Mouse (Mus musculus): ENCODE measurements at regions not wholly inside any gene's neighbourhood (a gene's known extent, or its start where the extent isn't known, plus 50 kb on each side); places are given as distances from the start of the nearest gene placed in this dataset.

GRCm38 (mm10) chr2:50815541-50815940 is 333.4 kb downstream of the Rnd3 start:
- ATAC-seq (ENCODE audit: insufficient number of reproducible peaks, insufficient read depth, low FRiP score, low read depth): no peak
- H3K9me3 ChIP-seq (ENCODE audit: control insufficient read depth, low read depth, low read length): no peaks in the 10 kb centered on the region
- H3K27ac ChIP-seq (ENCODE audit: low read length): no peak overlapping the region
- H3K36me3 ChIP-seq (ENCODE audit: control insufficient read depth, insufficient read depth, low read length): no peaks in the 10 kb centered on the region
- WGBS: 20% methylated on average over 3 of the region's 3 CpGs
- no peak overlapping the region for H3K9ac ChIP-seq (replicated peaks; ENCODE audit: low read depth, low read length)
- H3K4me2 ChIP-seq (replicated peaks; ENCODE audit: low read depth, low read length): no peak overlapping the region
- 0 out of 2 replicates have a peak, but pooled peaks cover 7% of the 10 kb centered on the region for H3K4me1 ChIP-seq (ENCODE audit: control insufficient read depth, insufficient read depth, low read length)
- H3K4me3 ChIP-seq (ENCODE audit: low read depth, low read length): no peak overlapping the region
- no peaks in the 10 kb centered on the region for H3K27me3 ChIP-seq (ENCODE audit: control insufficient read depth, insufficient read depth, low read length)

GRCm38 (mm10) chr2:50813568-50814461 is 335.1 kb downstream of the Rnd3 start:
- 0 out of 2 replicates have a peak, but pooled peaks cover 9% of the 10 kb centered on the region for H3K4me1 ChIP-seq (ENCODE audit: control insufficient read depth, insufficient read depth, low read length)
- ATAC-seq (ENCODE audit: insufficient number of reproducible peaks, insufficient read depth, low FRiP score, low read depth): no peak
- H3K4me3 ChIP-seq (ENCODE audit: low read depth, low read length): no peak overlapping the region
- H3K36me3 ChIP-seq (ENCODE audit: control insufficient read depth, insufficient read depth, low read length): no peaks in the 10 kb centered on the region
- no peak overlapping the region for H3K4me2 ChIP-seq (replicated peaks; ENCODE audit: low read depth, low read length)
- H3K9me3 ChIP-seq (ENCODE audit: control insufficient read depth, low read depth, low read length): no peaks in the 10 kb centered on the region
- 78% methylated on average over 9 of the region's 9 CpGs for WGBS
- H3K9ac ChIP-seq (replicated peaks; ENCODE audit: low read depth, low read length): no peak overlapping the region
- H3K27me3 ChIP-seq (ENCODE audit: control insufficient read depth, insufficient read depth, low read length): no peaks in the 10 kb centered on the region
- no peak overlapping the region for H3K27ac ChIP-seq (ENCODE audit: low read length)

GRCm38 (mm10) chr2:50812296-50812695 is 336.6 kb downstream of the Rnd3 start:
- H3K27ac ChIP-seq (ENCODE audit: low read length): no peak overlapping the region
- H3K27me3 ChIP-seq (ENCODE audit: control insufficient read depth, insufficient read depth, low read length): no peaks in the 10 kb centered on the region
- H3K9me3 ChIP-seq (ENCODE audit: control insufficient read depth, low read depth, low read length): no peaks in the 10 kb centered on the region
- no peak overlapping the region for H3K4me2 ChIP-seq (replicated peaks; ENCODE audit: low read depth, low read length)
- no peak overlapping the region for H3K4me3 ChIP-seq (ENCODE audit: low read depth, low read length)
- H3K36me3 ChIP-seq (ENCODE audit: control insufficient read depth, insufficient read depth, low read length): no peaks in the 10 kb centered on the region
- no peak overlapping the region for H3K9ac ChIP-seq (replicated peaks; ENCODE audit: low read depth, low read length)
- H3K4me1 ChIP-seq (ENCODE audit: control insufficient read depth, insufficient read depth, low read length): 0 out of 2 replicates have a peak, but pooled peaks cover 9% of the 10 kb centered on the region
- WGBS: 44% methylated on average over 4 of the region's 4 CpGs
- ATAC-seq (ENCODE audit: insufficient number of reproducible peaks, insufficient read depth, low FRiP score, low read depth): no peak

GRCm38 (mm10) chr2:50810336-50811066 is 338.4 kb downstream of the Rnd3 start:
- Histone ChIP-seq H3K4me2 (replicated peaks; ENCODE audit: low read depth, low read length) (no peak overlapping the region), H3K4me3 (ENCODE audit: low read depth, low read length) (no peak overlapping the region), H3K27me3 (ENCODE audit: control insufficient read depth, insufficient read depth, low read length) (no peaks in the 10 kb centered on the region), H3K36me3 (ENCODE audit: control insufficient read depth, insufficient read depth, low read length) (no peaks in the 10 kb centered on the region), H3K27ac (ENCODE audit: low read length) (no peak overlapping the region), H3K9me3 (ENCODE audit: control insufficient read depth, low read depth, low read length) (no peaks in the 10 kb centered on the region), H3K9ac (replicated peaks; ENCODE audit: low read depth, low read length) (no peak overlapping the region), H3K4me1 (ENCODE audit: control insufficient read depth, insufficient read depth, low read length) (0 out of 2 replicates have a peak, but pooled peaks cover 7% of the 10 kb centered on the region)
- WGBS: 15% methylated on average over 5 of the region's 5 CpGs
- no peak for ATAC-seq (ENCODE audit: insufficient number of reproducible peaks, insufficient read depth, low FRiP score, low read depth)

- no peak overlapping the region for H3K27ac ChIP-seq (ENCODE audit: low read length)
- ATAC-seq (ENCODE audit: insufficient number of reproducible peaks, insufficient read depth, low FRiP score, low read depth): no peak
- no peaks in the 10 kb centered on the region for H3K36me3 ChIP-seq (ENCODE audit: control insufficient read depth, insufficient read depth, low read length)
- 79% methylated on average over 3 of the region's 3 CpGs for WGBS
- 0 out of 2 replicates have a peak, but pooled peaks cover 5% of the 10 kb centered on the region for H3K4me1 ChIP-seq (ENCODE audit: control insufficient read depth, insufficient read depth, low read length)
- H3K4me3 ChIP-seq (ENCODE audit: low read depth, low read length): no peak overlapping the region
- no peaks in the 10 kb centered on the region for H3K27me3 ChIP-seq (ENCODE audit: control insufficient read depth, insufficient read depth, low read length)
- no peak overlapping the region for H3K9ac ChIP-seq (replicated peaks; ENCODE audit: low read depth, low read length)
- H3K9me3 ChIP-seq (ENCODE audit: control insufficient read depth, low read depth, low read length): no peaks in the 10 kb centered on the region
- no peak overlapping the region for H3K4me2 ChIP-seq (replicated peaks; ENCODE audit: low read depth, low read length)
These were observed 339.1 kb downstream of the Rnd3 start for GRCm38 (mm10) chr2:50809823-50810222.

GRCm38 (mm10) chr2:50807162-50807960 is 341.6 kb downstream of the Rnd3 start:
- H3K9me3 ChIP-seq (ENCODE audit: control insufficient read depth, low read depth, low read length): no peaks in the 10 kb centered on the region
- no peak overlapping the region for H3K9ac ChIP-seq (replicated peaks; ENCODE audit: low read depth, low read length)
- no peaks in the 10 kb centered on the region for H3K36me3 ChIP-seq (ENCODE audit: control insufficient read depth, insufficient read depth, low read length)
- H3K4me3 ChIP-seq (ENCODE audit: low read depth, low read length): no peak overlapping the region
- no peak for ATAC-seq (ENCODE audit: insufficient number of reproducible peaks, insufficient read depth, low FRiP score, low read depth)
- 0 out of 2 replicates have a peak, but pooled peaks cover 5% of the 10 kb centered on the region for H3K4me1 ChIP-seq (ENCODE audit: control insufficient read depth, insufficient read depth, low read length)
- H3K27ac ChIP-seq (ENCODE audit: low read length): no peak overlapping the region
- H3K4me2 ChIP-seq (replicated peaks; ENCODE audit: low read depth, low read length): no peak overlapping the region
- 86% methylated on average over 6 of the region's 6 CpGs for WGBS
- no peaks in the 10 kb centered on the region for H3K27me3 ChIP-seq (ENCODE audit: control insufficient read depth, insufficient read depth, low read length)

- no peaks in the 10 kb centered on the region for H3K36me3 ChIP-seq (ENCODE audit: control insufficient read depth, insufficient read depth, low read length)
- no peak overlapping the region for H3K4me2 ChIP-seq (replicated peaks; ENCODE audit: low read depth, low read length)
- no peak overlapping the region for H3K27ac ChIP-seq (ENCODE audit: low read length)
- no peak for ATAC-seq (ENCODE audit: insufficient number of reproducible peaks, insufficient read depth, low FRiP score, low read depth)
- no peaks in the 10 kb centered on the region for H3K9me3 ChIP-seq (ENCODE audit: control insufficient read depth, low read depth, low read length)
- 0 out of 2 replicates have a peak, but pooled peaks cover 3% of the 10 kb centered on the region for H3K4me1 ChIP-seq (ENCODE audit: control insufficient read depth, insufficient read depth, low read length)
- no peak overlapping the region for H3K4me3 ChIP-seq (ENCODE audit: low read depth, low read length)
- 87% methylated on average over 3 of the region's 3 CpGs for WGBS
- H3K27me3 ChIP-seq (ENCODE audit: control insufficient read depth, insufficient read depth, low read length): no peaks in the 10 kb centered on the region
- no peak overlapping the region for H3K9ac ChIP-seq (replicated peaks; ENCODE audit: low read depth, low read length)
These were observed 343.3 kb downstream of the Rnd3 start for GRCm38 (mm10) chr2:50805645-50806044.

- H3K4me2 ChIP-seq (replicated peaks; ENCODE audit: low read depth, low read length): no peak overlapping the region
- no peak overlapping the region for H3K9ac ChIP-seq (replicated peaks; ENCODE audit: low read depth, low read length)
- H3K27ac ChIP-seq (ENCODE audit: low read length): no peak overlapping the region
- H3K9me3 ChIP-seq (ENCODE audit: control insufficient read depth, low read depth, low read length): no peaks in the 10 kb centered on the region
- no peaks in the 10 kb centered on the region for H3K36me3 ChIP-seq (ENCODE audit: control insufficient read depth, insufficient read depth, low read length)
- no peak overlapping the region for H3K4me3 ChIP-seq (ENCODE audit: low read depth, low read length)
- ATAC-seq (ENCODE audit: insufficient number of reproducible peaks, insufficient read depth, low FRiP score, low read depth): no peak
- WGBS: 77% methylated on average over 3 of the region's 3 CpGs
- no peaks in the 10 kb centered on the region for H3K4me1 ChIP-seq (ENCODE audit: control insufficient read depth, insufficient read depth, low read length)
- no peaks in the 10 kb centered on the region for H3K27me3 ChIP-seq (ENCODE audit: control insufficient read depth, insufficient read depth, low read length)
These were observed 352.8 kb downstream of the Rnd3 start for GRCm38 (mm10) chr2:50796087-50796486.
